Mouse (Mus musculus): ENCODE data around the gene A430005L14Rik. TPM values are rescaled to one million over a fixed set of nuclear protein-coding genes. Genes with fewer than 3 reads are reported as not detected.

The A430005L14Rik gene
- total and polyA plus RNA-seq, 3 experiments, result 14.1 to 16.2 (median 15.5) TPM

DNA sequence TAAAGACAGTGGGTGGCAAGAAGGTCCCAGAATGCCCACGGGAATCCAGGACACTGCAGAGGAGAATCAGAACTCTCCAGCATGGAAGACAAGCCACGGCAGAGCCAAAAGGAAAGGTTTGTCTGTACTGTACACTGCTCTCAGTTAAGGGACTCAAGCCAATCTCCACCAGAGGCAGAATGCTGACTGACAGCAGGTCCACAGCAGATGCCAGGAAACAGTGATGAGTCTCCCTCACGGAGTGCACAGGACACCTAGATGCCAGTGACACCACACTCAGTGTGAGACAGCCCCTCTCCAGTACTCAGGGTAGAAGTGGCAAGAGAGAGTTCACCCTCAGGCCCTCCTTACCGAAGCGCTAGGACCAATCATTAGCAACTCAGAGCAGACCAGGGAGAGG lies 9.6 kb downstream of the A430005L14Rik start:
- Histone ChIP-seq H3K27ac (no peak overlapping the region), H3K4me3 (no peak overlapping the region), H3K4me1 (ENCODE audit: control insufficient read depth, insufficient read depth, low read length) (no peaks in the 10 kb centered on the region), H3K9ac (ENCODE audit: low read depth, low read length) (no peak overlapping the region), H3K27me3 (ENCODE audit: control insufficient read depth, insufficient read depth, low read length) (no peaks in the 10 kb centered on the region), H3K79me2 (replicated peaks; ENCODE audit: control insufficient read depth, insufficient read depth, low read length) (no peaks in the 10 kb centered on the region), H3K36me3 (ENCODE audit: control insufficient read depth, insufficient read depth, low read length) (no peaks in the 10 kb centered on the region)
- 84% methylated on average over 5 of the region's 5 CpGs for WGBS
- intact Hi-C loops (cut with DNase I), result no loop called here
- DNase-seq, result no peak
- no peak for TF ChIP-seq POLR2A (IDR thresholded peaks at IDR 0.05; ENCODE audit: insufficient read depth, low read depth, low read length)
- TF ChIP-seq EP300 (IDR thresholded peaks at IDR 0.05; ENCODE audit: insufficient read depth, low read depth, low read length), result no peak
- TF ChIP-seq CTCF (IDR thresholded peaks at IDR 0.05), result no peak

DNA sequence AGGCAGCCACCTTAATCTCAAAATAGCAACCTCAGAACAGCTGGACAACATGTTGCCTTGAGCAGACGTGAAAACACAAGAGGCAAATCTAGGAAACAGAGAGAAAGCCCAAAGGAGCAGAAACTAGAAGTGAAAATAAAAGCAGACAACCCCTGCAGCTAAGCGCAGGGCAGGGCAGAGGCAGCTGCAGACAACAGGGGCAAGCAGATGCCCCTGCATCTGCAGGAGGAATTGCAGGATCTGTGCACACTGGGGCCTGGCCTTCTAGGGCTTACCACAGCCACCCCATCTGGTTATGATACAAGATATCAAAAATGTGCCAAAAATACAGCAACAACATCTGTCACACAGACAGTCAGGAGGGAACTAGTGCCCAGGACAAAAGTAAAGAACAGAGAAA lies 10.5 kb downstream of the A430005L14Rik start:
- no peaks in the 10 kb centered on the region for H3K4me1 ChIP-seq (ENCODE audit: control insufficient read depth, insufficient read depth, low read length)
- no peaks in the 10 kb centered on the region for H3K27me3 ChIP-seq (ENCODE audit: control insufficient read depth, insufficient read depth, low read length)
- no peaks in the 10 kb centered on the region for H3K36me3 ChIP-seq (ENCODE audit: control insufficient read depth, insufficient read depth, low read length)
- intact Hi-C loops (cut with DNase I), result no loop called here
- H3K9ac ChIP-seq (ENCODE audit: low read depth, low read length), result no peak overlapping the region
- TF ChIP-seq EP300 (IDR thresholded peaks at IDR 0.05; ENCODE audit: insufficient read depth, low read depth, low read length) (no peak), POLR2A (IDR thresholded peaks at IDR 0.05; ENCODE audit: insufficient read depth, low read depth, low read length) (no peak), CTCF (IDR thresholded peaks at IDR 0.05) (no peak)
- no peak for DNase-seq
- no peaks in the 10 kb centered on the region for H3K79me2 ChIP-seq (replicated peaks; ENCODE audit: control insufficient read depth, insufficient read depth, low read length)
- no peak overlapping the region for H3K4me3 ChIP-seq
- H3K27ac ChIP-seq, result no peak overlapping the region
- 80% methylated on average over 2 of the region's 2 CpGs for WGBS

DNA sequence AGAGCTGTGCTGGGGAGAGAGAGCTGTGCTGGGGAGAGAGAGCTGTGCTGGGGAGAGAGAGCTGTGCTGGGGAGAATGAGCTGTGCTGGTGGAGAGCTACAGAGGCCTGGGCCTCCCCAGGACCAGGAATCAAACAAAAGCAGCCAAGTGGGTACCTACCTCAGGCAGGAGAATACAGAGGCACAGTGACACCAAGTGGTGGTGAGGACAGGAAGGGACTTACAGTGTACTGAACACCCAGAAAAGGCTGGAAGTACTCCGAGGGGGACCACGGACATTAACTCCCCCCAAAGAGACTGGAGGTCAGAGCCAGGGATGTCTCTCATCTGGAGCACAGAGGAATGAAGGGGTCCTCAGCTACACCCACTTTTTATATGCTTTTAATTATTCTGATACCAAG lies 11.0 kb downstream of the A430005L14Rik start:
- no peak for DNase-seq
- no peaks in the 10 kb centered on the region for H3K4me1 ChIP-seq (ENCODE audit: control insufficient read depth, insufficient read depth, low read length)
- TF ChIP-seq EP300 (IDR thresholded peaks at IDR 0.05; ENCODE audit: insufficient read depth, low read depth, low read length) (no peak), CTCF (IDR thresholded peaks at IDR 0.05) (no peak), POLR2A (IDR thresholded peaks at IDR 0.05; ENCODE audit: insufficient read depth, low read depth, low read length) (no peak)
- no peak overlapping the region for H3K9ac ChIP-seq (ENCODE audit: low read depth, low read length)
- H3K27ac ChIP-seq, result no peak overlapping the region
- H3K4me3 ChIP-seq, result no peak overlapping the region
- WGBS, result 91% methylated on average over 2 of the region's 2 CpGs
- H3K27me3 ChIP-seq (ENCODE audit: control insufficient read depth, insufficient read depth, low read length), result no peaks in the 10 kb centered on the region
- no peaks in the 10 kb centered on the region for H3K36me3 ChIP-seq (ENCODE audit: control insufficient read depth, insufficient read depth, low read length)
- no peaks in the 10 kb centered on the region for H3K79me2 ChIP-seq (replicated peaks; ENCODE audit: control insufficient read depth, insufficient read depth, low read length)
- intact Hi-C loops (cut with DNase I), result no loop called here

DNA sequence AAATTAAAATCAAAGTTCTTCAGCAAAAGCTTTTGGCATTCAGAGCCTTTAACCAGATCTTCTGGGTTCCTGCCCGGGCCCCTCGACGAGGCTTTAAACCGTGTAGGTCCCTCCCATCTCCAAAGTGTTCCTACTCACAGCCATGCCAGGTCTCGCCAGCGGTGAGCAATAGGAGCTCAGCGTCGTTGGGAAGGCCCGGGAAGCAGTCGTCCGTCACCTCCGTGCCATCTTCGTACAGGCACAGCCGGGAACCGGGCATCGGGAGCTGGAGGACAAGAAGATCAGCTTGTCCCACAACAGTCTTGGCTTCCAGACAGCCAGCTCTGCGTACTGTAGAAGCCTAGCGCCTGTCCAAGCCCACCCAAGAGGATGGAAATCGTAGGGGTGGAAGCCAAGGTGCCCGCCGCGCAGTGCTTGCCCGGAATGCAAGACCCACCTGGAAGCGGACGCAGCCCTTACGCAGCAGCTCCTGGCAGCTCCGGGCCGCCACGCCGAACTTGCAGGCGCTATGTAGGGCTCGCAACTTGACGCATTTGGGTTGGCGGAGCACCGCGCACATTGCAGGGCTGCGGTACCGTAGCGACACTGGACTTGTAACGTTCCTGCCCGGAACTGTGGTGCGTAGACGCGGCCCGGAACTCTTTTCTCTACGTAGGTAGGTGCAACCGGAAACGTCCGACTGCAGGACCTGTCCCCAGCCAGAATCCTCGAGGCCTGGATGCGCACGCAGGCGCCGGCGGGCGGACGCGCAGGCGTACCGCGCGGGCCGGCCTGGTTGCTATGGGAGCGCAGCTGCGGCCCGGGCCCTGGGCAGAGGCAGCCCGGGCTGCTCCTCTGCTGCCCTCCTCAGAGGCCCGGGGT lies 17.6 kb downstream of the A430005L14Rik start, which contains the start of the genes Dffb and Cep104:
Gene Dffb (minus strand): TSS at position 696 of the 861 bp plus-strand sequence.
Gene Cep104 (plus strand): TSS at position 764 of the 861 bp plus-strand sequence.
- peak; percentile 95 to 96 for DNase-seq
- H3K27ac ChIP-seq, result peak within 1 kb of the TSS; percentile 81
- intact Hi-C loops (cut with DNase I), result loop anchor here (1.0 to 2.0 kb wide), 2 partner anchors 18 to 38 kb away; partner anchors contain the start of gene A430005L14Rik

GRCm38 (mm10) chr4:153975292-153975662 lies 18.2 kb downstream of the A430005L14Rik start:
- Histone ChIP-seq H3K79me2 (replicated peaks; ENCODE audit: control insufficient read depth, insufficient read depth, low read length) (peaks cover 3% of the 10 kb centered on the region), H3K27ac (peak overlapping the region; percentile 81), H3K27me3 (ENCODE audit: control insufficient read depth, insufficient read depth, low read length) (no peaks in the 10 kb centered on the region), H3K4me1 (ENCODE audit: control insufficient read depth, insufficient read depth, low read length) (peaks cover 3% of the 10 kb centered on the region), H3K9ac (ENCODE audit: low read depth, low read length) (peak overlapping the region; percentile 87), H3K4me3 (peak overlapping the region; percentile 87), H3K36me3 (ENCODE audit: control insufficient read depth, insufficient read depth, low read length) (no peaks in the 10 kb centered on the region)
- 1% methylated on average over 33 of the region's 33 CpGs for WGBS
- no peak for TF ChIP-seq CTCF (IDR thresholded peaks at IDR 0.05)
- TF ChIP-seq POLR2A (IDR thresholded peaks at IDR 0.05; ENCODE audit: insufficient read depth, low read depth, low read length), result no peak
- TF ChIP-seq EP300 (IDR thresholded peaks at IDR 0.05; ENCODE audit: insufficient read depth, low read depth, low read length), result no peak
- DNase-seq, result no peak
- intact Hi-C loops (cut with DNase I), result loop anchor here (1.0 to 2.0 kb wide), 2 partner anchors 18 to 37 kb away; partner anchors contain the start of gene A430005L14Rik

More for the DNA sequence above, 17.6 kb downstream of the A430005L14Rik start, which contains the start of the genes Dffb and Cep104:
- WGBS, result under 1% methylated on average over 68 of the region's 68 CpGs
- peaks cover 3% of the 10 kb centered on the region for H3K4me1 ChIP-seq (ENCODE audit: control insufficient read depth, insufficient read depth, low read length)
- H3K36me3 ChIP-seq (ENCODE audit: control insufficient read depth, insufficient read depth, low read length), result no peaks in the 10 kb centered on the region
- no peaks in the 10 kb centered on the region for H3K27me3 ChIP-seq (ENCODE audit: control insufficient read depth, insufficient read depth, low read length)
- TF ChIP-seq EP300 (IDR thresholded peaks at IDR 0.05; ENCODE audit: insufficient read depth, low read depth, low read length), result 0 out of 2 replicates have a peak, but pooled peaks have one; percentile 57
- peak; percentile 70; the same call in 1 of the 2 replicates for TF ChIP-seq POLR2A (IDR thresholded peaks at IDR 0.05; ENCODE audit: insufficient read depth, low read depth, low read length)
- TF ChIP-seq CTCF (IDR thresholded peaks at IDR 0.05), result no peak
- peak within 1 kb of the TSS; percentile 87 for H3K4me3 ChIP-seq
- H3K9ac ChIP-seq (ENCODE audit: low read depth, low read length), result peak within 1 kb of the TSS; percentile 89
- peaks cover 3% of the 10 kb centered on the region for H3K79me2 ChIP-seq (replicated peaks; ENCODE audit: control insufficient read depth, insufficient read depth, low read length)
